Mouse (Mus musculus): ENCODE results near the gene Ifit1bl1.
"Not testable (repeated sequence)": the region's sequence is repeated elsewhere in the genome, so short reads cannot be mapped to it uniquely, and the experiment has no call there.

Gene Ifit1bl1

DNA sequence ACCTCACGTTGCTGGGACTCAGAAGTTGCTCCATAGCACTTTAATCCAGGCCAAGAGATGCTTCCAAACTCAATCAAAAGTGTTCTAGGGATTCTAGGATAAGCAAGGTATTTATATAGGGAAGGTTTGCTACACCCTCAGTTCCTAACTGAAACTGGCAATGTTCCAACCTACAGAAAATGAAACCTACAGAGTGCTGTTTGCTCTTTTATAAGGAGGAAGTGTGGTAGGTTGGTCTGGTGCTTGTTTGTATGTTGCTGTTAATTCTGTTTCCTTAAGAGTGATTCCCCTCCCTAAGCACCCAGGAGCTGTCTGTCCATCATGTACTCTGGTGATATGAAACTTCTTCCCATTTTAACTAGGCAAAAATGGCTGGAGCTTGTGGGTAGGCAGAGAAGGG, at the start of gene Ifit1bl1:
TSS of gene Ifit1bl1 (minus strand) at position 69 of the 400 bp plus-strand sequence.
- DNase-seq (ENCODE audit: low spot score), result peak; percentile 44

DNA sequence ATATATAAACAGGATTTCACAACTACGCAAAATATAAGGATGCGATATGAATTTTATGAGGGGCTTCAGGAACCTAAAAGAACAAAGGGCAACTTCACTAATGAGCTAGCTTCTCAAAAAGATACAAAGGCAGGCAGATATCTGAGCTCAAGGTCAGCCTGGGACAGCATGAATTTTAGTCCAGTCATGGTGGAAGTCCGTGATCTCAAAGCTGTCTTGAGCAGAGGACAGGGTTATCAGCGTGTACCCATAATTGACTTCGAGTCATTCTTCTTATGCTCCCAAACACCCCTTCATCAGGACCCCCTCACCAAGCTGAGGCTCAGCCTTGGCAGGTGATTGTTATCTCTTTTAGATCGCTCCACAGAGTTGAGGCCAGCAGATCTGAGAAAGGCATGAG, 49.2 kb upstream of the Ifit1bl1 start:
- DNase-seq (ENCODE audit: low spot score), result no peak

DNA sequence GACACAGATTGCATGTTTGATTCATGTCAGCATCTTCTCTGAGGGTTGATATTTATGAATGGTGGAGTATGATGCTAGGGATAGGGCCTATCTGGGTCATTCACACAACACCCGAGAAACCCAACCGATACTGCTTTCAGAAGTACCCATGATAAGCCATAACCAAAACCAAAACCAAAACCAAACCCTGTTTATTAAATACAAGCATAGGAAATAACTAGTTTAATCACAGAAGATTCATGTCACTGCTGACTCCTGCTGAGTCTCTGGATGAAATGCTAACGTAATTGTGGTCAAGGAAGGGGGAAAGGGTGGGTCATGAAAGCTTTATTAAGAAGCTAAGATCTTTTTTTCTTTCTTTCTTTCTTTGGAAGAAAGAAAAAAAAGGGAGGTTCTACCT, 48.5 kb upstream of the Ifit1bl1 start:
- DNase-seq (ENCODE audit: low spot score), result no peak

DNA sequence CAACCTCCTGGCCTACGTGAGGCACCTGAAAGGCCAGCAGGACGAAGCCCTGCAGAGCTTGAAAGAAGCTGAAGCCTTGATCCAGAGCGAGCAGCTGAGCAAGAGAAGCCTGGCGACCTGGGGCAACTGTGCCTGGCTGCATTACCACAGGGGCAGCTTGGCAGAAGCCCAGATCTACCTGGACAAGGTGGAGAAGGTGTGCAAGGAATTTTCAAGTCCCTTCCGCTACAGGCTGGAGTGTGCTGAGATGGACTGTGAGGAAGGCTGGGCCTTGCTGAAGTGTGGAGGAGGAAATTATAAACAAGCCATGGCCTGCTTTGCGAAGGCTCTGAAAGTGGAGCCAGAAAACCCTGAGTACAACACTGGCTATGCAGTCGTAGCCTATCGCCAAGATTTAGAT, 45.9 kb upstream of the Ifit1bl1 start:
- DNase-seq (ENCODE audit: low spot score), result peak; percentile 62

DNA sequence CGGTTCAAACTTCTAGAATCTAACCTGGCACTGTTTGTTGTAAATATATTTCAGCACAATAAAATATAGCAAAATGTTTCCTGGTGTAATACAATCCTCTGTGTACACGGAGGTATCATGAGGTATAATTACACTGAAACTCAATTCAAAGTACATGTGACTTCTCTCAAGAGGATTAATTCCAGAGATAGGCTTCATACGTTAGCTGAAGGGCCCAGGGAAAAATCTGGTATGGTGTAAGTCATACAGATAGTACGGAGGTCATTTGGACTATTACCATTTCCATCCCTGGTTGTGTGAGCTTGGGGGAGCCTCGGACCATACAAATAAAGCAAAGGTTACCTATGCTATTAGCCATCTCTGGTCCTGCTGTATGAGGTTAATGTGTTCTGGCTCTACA, 40.9 kb upstream of the Ifit1bl1 start:
- no peak for DNase-seq (ENCODE audit: low spot score)

DNA sequence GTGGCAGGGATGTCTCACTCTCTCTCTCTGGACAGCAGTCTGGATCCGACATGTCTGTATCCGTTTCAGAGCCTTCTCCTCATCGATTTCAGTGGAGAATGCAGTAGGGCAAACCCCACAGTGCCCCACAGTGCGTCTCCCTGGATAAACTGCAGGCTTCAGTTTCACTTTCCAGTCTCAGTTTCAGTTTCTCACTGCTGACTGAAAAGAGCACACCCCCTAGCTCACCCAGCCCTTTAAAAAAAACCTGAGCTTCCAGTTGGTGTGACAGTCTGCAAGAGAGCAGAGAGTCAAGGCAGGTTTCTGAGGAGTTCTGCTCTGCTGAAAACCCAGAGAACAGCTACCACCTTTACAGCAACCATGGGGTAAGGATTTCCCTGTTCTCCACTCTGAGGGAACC, 38.9 kb upstream of the Ifit1bl1 start, which contains the start of the genes Ifit1bl2 and Ifit1:
TSS of gene Ifit1bl2 (minus strand) at position 121 of the 400 bp plus-strand sequence.
TSS of gene Ifit1 (plus strand) at position 249 of the 400 bp plus-strand sequence.
- DNase-seq (ENCODE audit: low spot score), result peak; percentile 57

DNA sequence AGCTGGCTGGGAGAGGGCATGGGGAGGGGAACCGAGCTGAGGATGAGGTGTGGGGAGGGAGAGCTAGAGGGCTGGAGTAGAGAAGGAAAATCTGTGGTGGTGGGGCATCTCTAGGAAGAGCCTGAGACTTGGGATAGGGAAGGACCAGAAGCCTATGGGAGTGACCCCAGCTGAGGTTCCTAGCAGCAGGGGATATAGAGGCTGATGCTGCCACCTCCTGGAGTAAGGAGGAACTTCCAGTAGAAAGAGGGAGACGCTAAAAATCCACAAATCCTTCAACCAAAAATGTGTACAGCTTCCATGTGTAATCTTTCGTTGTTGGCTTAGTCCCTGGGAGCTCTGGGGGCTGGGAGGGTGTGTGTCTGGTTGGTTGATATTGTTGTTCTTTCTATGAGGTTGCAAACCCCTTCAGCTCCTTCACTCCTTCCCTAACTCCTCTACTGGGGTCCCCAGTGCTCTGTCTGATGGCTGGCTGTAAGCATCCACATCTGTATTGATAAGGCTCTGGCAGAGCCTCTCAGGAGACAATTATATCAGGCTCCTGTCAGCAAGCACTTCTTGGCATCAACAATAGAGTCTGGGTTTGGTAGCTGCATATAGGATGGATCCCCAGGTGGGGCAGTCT, 35.3 kb upstream of the Ifit1bl1 start:
- DNase-seq (ENCODE audit: low spot score), result peak; percentile 66

DNA sequence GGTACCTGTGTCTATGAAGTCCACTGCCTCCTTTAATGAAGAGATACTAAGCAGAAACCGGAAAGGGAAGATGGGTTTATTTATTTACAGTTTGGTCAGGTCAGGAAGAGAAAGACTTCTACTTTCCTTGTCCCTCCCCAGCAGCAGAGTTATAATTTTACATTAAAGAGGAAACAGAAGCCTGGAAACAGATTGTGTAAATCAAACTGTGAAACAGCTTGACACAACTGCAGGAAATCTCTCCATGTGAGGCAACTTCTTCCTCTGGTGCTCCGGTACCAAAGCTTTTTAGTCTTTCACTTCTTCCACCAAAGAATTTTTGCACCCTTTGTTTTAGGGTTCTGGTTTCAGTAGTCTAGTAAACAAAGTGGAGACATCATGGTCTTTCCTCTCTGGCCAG, 31.7 kb upstream of the Ifit1bl1 start:
- DNase-seq (ENCODE audit: low spot score), result no peak

DNA sequence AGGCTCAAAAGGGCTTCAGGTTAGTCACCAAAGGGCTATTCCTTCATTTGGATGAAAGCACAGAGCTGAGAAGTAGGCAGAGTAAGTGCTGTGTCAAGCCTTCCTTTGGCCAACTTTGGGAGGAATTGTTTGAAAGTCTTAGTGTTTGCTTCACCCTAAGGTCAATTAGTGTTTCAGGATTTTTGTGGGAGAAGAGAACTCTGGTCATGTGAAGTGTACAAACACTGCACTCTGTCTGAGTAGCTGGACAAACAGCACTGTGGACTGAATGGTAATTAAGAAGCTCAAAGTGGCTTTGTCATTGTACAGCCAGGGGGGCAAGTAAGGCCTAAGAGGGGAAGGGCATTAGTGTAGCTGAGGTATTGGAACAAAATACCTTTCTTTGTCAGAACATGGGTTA, 29.7 kb upstream of the Ifit1bl1 start:
- peak; percentile 70 for DNase-seq (ENCODE audit: low spot score)

DNA sequence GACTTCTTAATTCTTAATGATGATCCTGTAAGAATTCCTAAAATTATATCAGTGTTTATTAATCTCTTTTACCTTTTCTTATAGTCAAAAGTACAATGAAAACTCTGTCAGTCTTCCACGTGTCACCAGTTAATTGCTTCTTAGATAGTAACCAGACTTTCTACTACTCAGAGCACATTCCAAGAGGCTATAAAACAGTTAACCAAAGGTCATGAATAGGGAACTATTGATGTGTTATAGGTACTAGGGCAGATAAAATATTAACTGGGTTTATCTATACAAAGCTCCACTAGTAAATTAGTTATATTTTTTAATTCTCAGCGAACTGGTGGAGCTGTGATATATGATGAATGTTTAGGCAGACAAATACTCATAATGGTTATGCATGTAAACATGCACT, 25.7 kb upstream of the Ifit1bl1 start:
- no peak for DNase-seq (ENCODE audit: low spot score)

DNA sequence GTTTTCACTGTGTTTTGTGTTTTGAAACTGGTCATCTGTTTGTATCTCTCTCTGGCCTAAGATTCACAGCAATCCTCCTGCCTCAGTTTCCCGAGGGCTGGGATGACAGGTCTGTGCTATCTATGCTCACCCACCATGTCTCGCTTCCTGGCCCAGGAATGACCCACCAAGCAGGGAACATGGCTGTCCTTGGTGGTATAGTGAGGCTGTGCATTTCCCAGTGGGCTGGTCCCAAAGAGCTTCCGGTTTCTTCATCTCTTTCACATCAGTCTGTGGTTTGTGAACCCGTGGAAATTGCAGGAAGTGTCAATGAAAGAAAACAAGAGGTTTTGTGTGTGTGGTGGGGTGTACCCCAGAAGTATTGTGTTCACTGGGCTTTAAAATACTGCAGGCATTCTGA, 22.9 kb upstream of the Ifit1bl1 start:
- DNase-seq (ENCODE audit: low spot score), result no peak

DNA sequence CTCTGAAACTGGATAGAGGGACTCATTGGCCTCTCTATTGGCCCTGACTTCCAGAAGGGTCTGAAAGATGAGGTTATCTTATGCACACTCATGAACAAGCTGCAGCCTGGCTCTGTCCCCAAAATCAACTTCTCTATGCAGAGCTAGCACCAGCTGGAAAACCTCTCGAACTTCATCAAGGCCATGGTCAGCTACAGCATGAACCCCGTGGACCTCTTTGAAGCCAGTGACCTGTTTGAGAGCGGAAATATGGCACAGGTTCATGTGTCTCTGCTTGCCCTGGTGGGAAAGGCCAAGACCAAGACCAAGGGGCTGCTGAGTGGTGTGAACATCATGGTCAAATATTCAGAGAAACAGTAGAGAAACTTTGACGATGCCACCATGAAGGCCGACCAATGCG, 22.0 kb upstream of the Ifit1bl1 start:
- no peak for DNase-seq (ENCODE audit: low spot score)

DNA sequence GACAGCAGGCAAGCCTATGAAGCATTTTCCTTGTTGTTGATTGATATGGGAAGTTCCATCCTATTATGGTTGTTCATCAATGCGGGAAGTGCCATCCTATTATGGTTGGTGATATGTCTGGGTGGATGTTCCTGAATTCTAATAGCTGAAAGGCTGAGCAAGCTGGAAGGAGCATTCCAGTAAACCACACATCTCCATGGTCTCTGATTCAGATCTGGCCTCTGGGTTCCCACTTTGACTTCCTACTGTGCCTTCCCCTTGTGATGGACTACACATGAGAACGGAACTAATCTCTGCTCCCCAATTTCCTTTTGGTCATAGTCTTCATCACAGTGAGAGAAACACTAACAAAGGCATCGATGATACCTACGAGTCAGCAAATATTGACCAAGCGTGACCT, 19.1 kb upstream of the Ifit1bl1 start:
- DNase-seq (ENCODE audit: low spot score), result no peak

DNA sequence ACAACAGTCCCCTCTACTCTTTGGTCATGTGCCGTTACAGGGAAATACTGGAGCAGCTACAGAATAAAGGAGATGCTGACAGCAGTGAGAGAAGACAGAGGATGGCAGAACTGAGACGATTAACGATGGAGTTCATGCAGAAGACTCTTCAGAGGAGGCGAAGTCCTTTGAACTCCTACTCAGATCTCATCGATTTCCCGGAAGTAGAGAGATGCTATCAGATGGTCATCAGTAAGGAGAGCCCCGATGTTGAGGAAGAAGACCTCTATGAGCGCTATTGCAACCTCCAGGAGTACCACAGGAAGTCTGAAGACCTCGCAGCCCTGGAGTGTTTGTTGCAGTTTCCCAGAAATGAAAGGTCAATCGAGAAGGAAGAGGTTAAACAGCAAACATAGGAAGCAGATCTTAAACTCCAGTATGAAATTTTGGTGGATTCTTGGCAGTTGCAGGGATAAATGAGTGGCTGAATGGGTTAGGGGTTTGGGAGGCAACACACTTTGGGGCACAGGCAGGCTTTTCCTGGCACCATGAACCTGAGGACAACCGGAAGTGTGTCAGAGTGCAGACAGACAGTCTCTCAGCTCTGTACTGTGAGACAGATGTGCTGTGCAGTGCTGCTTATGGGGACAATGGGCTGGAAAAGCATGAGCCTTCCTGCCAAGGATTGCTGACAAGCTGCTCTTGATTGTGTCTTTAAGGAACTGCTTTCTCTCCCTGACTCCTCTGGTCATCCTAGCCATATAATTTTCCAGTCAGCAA, 10.7 kb upstream of the Ifit1bl1 start:
- DNase-seq (ENCODE audit: low spot score), result not testable (repeated sequence)

DNA sequence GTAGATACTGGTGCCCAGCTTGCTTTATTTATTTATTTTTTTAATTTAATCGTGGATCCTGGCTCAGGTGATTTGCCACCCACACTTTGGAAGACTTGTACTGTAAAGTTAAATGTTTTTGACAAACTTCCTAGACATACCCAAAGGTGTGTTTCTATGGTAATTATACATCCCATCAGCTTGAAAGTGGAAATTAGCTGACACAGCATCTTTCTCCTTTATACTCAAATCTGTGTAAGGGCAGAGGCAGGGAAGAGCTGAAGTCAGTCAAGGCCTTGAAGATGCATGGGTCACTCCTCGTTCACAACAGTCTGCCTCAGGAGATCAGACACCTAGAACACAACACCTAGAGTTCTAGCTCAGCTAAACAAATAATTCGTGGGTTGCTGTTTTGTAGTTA, 8.4 kb upstream of the Ifit1bl1 start:
- not testable (repeated sequence) for DNase-seq (ENCODE audit: low spot score)

DNA sequence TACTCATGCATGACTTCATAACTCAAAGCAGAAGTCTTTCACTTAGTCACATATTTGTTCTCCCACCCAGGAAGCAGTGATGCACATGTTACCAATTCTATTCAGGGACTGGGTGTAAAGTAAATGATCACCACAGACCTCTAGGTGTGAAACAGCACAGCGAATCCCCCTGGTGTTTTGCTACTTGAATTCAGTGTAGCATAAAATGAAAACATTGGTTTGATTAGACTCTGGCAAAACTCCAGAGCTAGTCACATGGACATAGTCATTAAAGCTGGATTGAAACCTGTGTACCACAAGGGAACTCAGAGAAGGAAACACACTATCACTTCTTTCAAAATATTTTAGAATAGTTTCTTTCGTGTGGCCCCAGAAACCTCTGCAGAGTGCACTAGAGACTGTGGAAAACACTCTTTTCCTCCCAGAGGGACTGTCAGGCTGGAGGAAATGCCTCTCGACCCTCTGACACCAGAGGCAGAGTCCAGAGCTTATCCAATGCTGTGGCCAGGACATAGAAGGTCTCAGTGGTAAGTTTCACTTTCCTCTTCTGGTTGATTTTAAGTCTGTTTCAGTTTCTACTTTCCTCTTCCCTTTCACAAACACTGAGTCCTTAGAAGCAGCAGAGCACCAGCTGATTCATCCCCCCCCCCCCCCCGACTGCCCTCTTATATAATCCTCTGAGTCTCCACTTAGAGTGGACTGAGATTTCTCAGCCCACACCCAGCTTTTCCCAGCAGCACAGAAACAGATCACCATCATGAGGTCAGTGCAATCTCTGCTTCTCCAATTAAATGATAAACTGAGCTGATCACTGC, 5.7 kb upstream of the Ifit1bl1 start, which contains the start of gene Ifit3b:
TSS of gene Ifit3b (plus strand) at position 734 of the 815 bp plus-strand sequence.
- DNase-seq (ENCODE audit: low spot score), result peak; percentile 38

DNA sequence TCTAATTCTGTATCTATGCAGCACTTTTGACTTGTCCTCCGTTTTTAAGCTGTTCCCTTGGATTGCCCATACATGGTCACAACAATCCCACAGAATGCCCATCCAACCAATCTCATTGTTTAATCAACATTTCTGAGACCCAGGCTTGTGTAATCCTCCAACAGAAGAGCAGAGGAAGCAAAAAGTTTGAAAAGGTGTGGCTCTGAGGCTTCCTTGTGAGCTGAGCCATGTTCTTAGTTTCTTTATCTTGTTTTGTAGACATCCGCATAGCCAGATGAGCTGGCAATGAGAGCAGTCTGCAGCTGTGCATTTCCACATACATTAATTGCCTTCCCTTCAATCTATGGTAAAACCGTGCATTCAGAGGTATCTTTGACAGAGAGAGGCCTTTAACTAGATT, 3.7 kb upstream of the Ifit1bl1 start:
- DNase-seq (ENCODE audit: low spot score), result no peak

DNA sequence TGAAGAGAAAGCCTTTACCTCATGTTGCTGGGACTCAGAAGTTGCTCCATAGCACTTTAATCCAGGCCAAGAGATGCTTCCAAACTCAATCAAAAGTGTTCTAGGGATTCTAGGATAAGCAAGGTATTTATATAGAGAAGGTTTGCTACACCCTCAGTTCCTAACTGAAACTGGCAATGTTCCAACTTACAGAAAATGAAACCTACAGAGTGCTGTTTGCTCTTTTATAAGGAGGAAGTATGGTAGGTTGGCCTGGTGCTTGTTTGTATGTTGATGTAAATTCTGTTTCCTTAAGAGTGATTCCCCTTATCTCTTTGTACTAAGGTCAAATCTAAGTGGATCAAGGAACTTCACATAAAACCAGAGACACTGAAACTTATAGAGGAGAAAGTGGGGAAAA, 2.5 kb downstream of the Ifit1bl1 start:
- DNase-seq (ENCODE audit: low spot score), result peak; percentile 67

DNA sequence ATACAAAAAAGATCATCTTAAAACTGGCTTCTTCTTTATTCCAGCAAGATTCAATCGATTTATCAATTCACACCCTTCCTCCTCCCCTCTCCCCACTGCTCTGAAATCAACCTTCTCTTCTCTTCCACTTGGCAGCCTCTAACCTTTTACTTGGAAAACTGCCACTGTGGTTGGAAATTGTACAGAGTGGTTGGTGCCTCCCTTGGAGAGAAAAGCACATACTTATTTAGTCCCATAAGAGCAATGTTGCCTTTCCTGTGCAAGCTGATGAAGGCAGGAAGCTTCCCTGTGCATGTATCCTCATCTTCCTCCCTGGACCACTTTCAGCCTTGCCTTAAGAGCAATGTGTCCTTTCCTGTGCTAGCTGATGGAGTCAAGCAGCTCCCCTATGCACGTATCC, 3.4 kb downstream of the Ifit1bl1 start:
- peak; percentile 80 for DNase-seq (ENCODE audit: low spot score)

DNA sequence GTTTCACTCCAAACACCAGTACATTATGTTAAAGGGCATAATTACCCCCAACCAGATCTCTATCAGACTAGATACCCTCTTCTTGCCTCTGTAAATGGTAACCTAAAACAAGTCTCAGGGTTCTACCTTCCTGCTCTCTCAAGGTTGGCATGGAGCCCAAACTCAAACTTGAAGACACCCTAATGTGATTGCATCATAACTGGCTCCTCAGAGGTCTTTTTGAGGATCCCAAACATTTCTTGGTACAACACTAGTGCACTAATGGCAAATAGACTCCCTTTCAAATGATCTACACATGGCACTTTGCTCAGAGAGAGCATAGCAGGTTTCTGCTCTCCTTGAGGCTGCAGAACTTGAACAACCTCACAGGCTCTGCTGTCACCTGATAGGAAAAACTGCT, 4.9 kb downstream of the Ifit1bl1 start:
- no peak for DNase-seq (ENCODE audit: low spot score)

DNA sequence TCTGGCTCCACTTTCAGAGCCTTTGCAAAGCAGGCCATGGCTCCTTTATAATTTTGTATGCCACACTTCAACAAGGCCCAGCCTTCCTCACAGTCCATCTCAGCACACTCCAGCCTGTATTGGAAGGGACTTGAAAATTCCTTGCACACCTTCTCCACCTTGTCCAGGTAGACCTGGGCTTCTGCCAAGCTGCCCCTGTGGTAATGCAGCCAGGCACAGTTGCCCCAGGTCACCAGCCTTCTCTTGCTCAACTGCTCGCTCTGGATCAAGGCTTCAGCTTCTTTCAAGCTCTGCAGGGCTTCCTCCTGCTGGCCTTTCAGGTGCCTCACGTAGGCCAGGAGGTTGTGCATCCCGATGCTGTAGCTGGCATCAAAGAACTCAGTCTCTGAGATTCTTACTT, 7.2 kb downstream of the Ifit1bl1 start:
- not testable (repeated sequence) for DNase-seq (ENCODE audit: low spot score)

DNA sequence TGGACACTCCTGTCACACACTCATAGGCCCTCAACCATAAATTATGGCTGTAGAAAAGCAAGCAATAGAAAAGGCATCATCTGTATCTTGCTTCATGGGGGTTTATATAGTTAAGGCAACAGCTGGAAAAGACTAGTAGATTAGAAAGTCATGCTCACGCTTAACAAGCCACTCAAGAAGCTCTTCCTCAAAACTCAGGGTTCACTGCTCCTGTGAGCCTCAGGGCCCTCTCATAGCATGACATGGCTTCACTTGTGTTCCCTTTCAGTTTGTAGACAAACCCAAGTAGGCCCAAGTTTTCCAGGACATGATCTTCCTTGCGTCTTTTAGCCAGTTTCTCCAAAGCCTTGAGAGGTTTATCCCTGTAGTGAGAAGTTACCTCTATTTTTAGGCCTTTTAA, 8.3 kb downstream of the Ifit1bl1 start:
- no peak for DNase-seq (ENCODE audit: low spot score)

DNA sequence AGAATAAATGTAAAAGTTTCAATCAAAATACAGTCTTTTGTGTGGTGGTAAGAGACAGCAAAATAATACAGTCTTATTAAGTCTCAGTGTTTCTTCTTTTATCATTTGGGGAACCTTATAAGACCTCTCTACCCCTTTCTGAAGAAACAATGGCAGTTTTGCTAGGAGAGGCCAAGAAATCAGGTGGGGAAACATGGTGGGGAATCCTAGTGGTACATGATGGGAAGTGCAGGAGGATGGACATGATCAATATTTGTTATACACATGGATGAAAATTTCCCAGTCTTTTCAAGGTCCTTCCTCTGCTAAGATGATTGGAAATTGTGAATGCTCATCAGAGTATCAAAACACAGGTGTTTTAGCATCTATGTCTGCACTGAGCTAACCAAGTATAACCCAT, 12.8 kb downstream of the Ifit1bl1 start:
- DNase-seq (ENCODE audit: low spot score), result no peak
